Mouse (Mus musculus): ENCODE data around the gene Acot3.
A peak's percentile ranks its signal among the peaks of the same experiment; 100 is the strongest.

Acot3 gene

GRCm38 (mm10) chr12:84100604-84101492, 48.9 kb downstream of the Acot3 start, which contains the start of gene Acot6:
Gene Acot6, plus strand, starts transcription at chr12:84100654.
- DNase-seq (ENCODE audit: low spot score), result peak; percentile 44

- DNase-seq (ENCODE audit: low spot score), result no peak
Measured at GRCm38 (mm10) chr12:84101493-84101845, 49.5 kb downstream of the Acot3 start.

GRCm38 (mm10) chr12:84107012-84107411, 55.1 kb downstream of the Acot3 start:
- DNase-seq (ENCODE audit: low spot score), result no peak

- DNase-seq (ENCODE audit: low spot score), result no peak
Measured at GRCm38 (mm10) chr12:84107692-84108091, 55.7 kb downstream of the Acot3 start.

- DNase-seq (ENCODE audit: low spot score), result no peak
Measured at GRCm38 (mm10) chr12:84109924-84110323, 58.0 kb downstream of the Acot3 start.
